Mouse (Mus musculus) kidney, adult 2 months (tissue): ENCODE data around the gene Gm11273.

Source experiments
- CTCF ChIP-seq: fragments of 200-500 bp; conservative IDR thresholded peaks from 2 replicates; pipeline ENCODE4 v1.5.1; 2011; ENCODE audit warnings: low read depth, mild to moderate bottlenecking, control low read depth, low read length, moderate library complexity, mixed read lengths; ENCODE audit not compliant: insufficient read depth, insufficient read length
- POLR2A ChIP-seq: fragments of 200-500 bp; IDR thresholded peaks from one replicate; pipeline ENCODE4 v1.6.1; 2011; ENCODE audit warnings: low read depth, low read length, control low read depth

GRCm38 (mm10) chr13:21506221-21506649 lies 5.0 kb upstream of the Gm11273 start:
- TF ChIP-seq POLR2A, result no peak
- TF ChIP-seq CTCF, result no peak
